Mouse (Mus musculus) liver, embryonic 14 days (tissue): ENCODE measurements around the gene Il33. TPM values are rescaled to one million over a fixed set of nuclear protein-coding genes. Genes with fewer than 3 reads are reported as not detected.

ENCODE experiments used
- polyA plus RNA-seq: library from polyadenylated mRNA; depleted of rRNA; stranded (reverse); fragments of >200 nt; gene quantifications from 2 replicates; pipeline ENCODE4 v1.2.3, GENCODE M21; 2012; rRNA removed

The Il33 gene
- 0.51 and 0.61 TPM in 2 replicates for polyA plus RNA-seq

GRCm38 (mm10) chr19:29924638-29925258, at the start of gene Il33:
TSS of gene Il33 (plus strand) at chr19:29925114.

GRCm38 (mm10) chr19:30003621-30004020, 78.7 kb downstream of the Il33 start, which contains the start of gene Trpd52l3:
TSS of gene Trpd52l3 (plus strand) at chr19:30003790.

Other genes starting within 250 kb of the Il33 start
- not detected in 2 replicates for gene Mlana, start 227.3 kb upstream of the Il33 start, polyA plus RNA-seq
- gene 9930021J03Rik, start 119.1 kb upstream of the Il33 start, polyA plus RNA-seq, result 4.1 and 4.6 TPM in 2 replicates
- 4.3 and 5.4 TPM in 2 replicates for gene Ranbp6, start 112.1 kb upstream of the Il33 start, polyA plus RNA-seq
- not detected in 2 replicates for gene Trpd52l3, start 78.7 kb downstream of the Il33 start, polyA plus RNA-seq
- 36.4 and 41.3 TPM in 2 replicates for gene Uhrf2, start 105.4 kb downstream of the Il33 start, polyA plus RNA-seq